Mouse (Mus musculus): ENCODE measurements around the gene Iqcg.

GRCm38 (mm10) chr16:33026357-33026756 lies 29.7 kb downstream of the Iqcg start:
- TF ChIP-seq EP300 (IDR thresholded peaks at IDR 0.05; ENCODE audit: low read depth in 1 of 2, low read length in 2 of 2): no peak
- no peak for TF ChIP-seq ELF1 (IDR thresholded peaks at IDR 0.05; ENCODE audit: low read depth, low read length)
- TF ChIP-seq CHD2 (IDR thresholded peaks at IDR 0.05; ENCODE audit: low read length): no peak
- no peak for TF ChIP-seq TAL1 (IDR thresholded peaks at IDR 0.05; ENCODE audit: low read length)

Data from MEL (cell line).